In the genomic region with DNA sequence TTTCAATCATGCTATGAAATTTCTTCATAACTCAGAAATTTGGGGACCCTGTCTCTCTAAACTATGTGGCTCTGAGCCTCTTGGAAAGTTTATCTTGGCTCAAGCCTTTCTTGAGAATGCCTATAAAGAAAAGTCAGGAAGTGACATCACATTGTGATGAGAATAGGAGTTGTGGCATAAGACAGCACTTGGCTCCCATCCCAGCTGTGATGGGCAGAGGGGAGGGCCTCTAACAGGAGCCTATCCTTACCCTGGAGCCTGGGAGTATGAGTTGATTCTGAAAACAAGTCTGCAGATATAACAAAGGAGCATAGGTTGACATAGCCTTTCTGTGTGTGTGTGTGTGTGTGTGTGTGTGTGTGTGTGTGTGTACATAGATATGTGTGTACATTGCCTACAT, we compare ENCODE assay signal across 13 mouse cellular contexts.
A peak's percentile ranks its signal among the peaks of the same experiment; 100 is the strongest.
DNase-seq lines count a peak whose midpoint lies in the region; ATAC-seq and TF ChIP-seq lines count a peak whose summit lies in the region.
"Had no signal": no experiment of that assay in that cellular context is flagged by ENCODE, and none has a peak within 500 bp of the region (broad histone marks: within the 10 kb centered on the region; RNA-seq: fewer than 3 reads in every experiment).

No protein-coding gene starts in this region.

- H3K27me3 ChIP-seq in heart, postnatal 0 days (ENCODE audit: control insufficient read depth, insufficient read depth, low read length) = no peaks in the 10 kb centered on the region
- no peaks in the 10 kb centered on the region for H3K27me3 ChIP-seq in lung, embryonic 14.5 days (ENCODE audit: insufficient read depth, low read length)
- no peaks in the 10 kb centered on the region for H3K27me3 ChIP-seq in midbrain, postnatal 0 days (ENCODE audit: insufficient read depth, low read length)
- no peaks in the 10 kb centered on the region for H3K27me3 ChIP-seq in midbrain, embryonic 16.5 days (ENCODE audit: control insufficient read depth, insufficient read depth, low read depth, low read length)
- H3K27me3 ChIP-seq: Patski had no signal

- H3K4me2 ChIP-seq in heart, postnatal 0 days (ENCODE audit: low read depth, low read length) = no peak overlapping the region
- H3K4me2 ChIP-seq in lung, embryonic 14.5 days = no peak overlapping the region
- H3K4me2 ChIP-seq in midbrain, postnatal 0 days (ENCODE audit: low read depth, low read length, poor library complexity, severe bottlenecking) = no peak overlapping the region
- no peak overlapping the region for H3K4me2 ChIP-seq in midbrain, embryonic 16.5 days (ENCODE audit: low read length)
- H3K4me2 ChIP-seq: midbrain, embryonic 15.5 days had no signal

- H3K27ac ChIP-seq in heart, postnatal 0 days (ENCODE audit: low read depth) = 0 out of 2 replicates have a peak overlapping the region, but pooled peaks have one; percentile 38
- peak overlapping the region; percentile 96 for H3K27ac ChIP-seq in lung, embryonic 14.5 days (ENCODE audit: low read depth)
- no peak overlapping the region for H3K27ac ChIP-seq in midbrain, postnatal 0 days (ENCODE audit: low read depth, low read length)
- H3K27ac ChIP-seq in midbrain, embryonic 16.5 days (ENCODE audit: low read length) = no peak overlapping the region
- H3K27ac ChIP-seq: midbrain, embryonic 15.5 days had no signal

- peak; percentile 16 for DNase-seq in adrenal gland, postnatal 25 days
- DNase-seq in adrenal gland, adult 18-20 months (ENCODE audit: low spot score in 2 of 2) = no peak
- peak; percentile 54 for DNase-seq in 3T3-L1 (ENCODE audit: low read depth, low spot score)
- peak; percentile 56 for DNase-seq in heart, postnatal 0 days (ENCODE audit: low spot score)
- DNase-seq in lung, embryonic 14.5 days = peak; percentile 86
- no peak for DNase-seq in cerebellum, adult 18-20 months
- no peak for DNase-seq in midbrain, postnatal 0 days (ENCODE audit: low spot score)
- DNase-seq: B cell, adult 2 months; gastrocnemius, postnatal 10 days had no signal

- no peak overlapping the region for H3K4me3 ChIP-seq in heart, postnatal 0 days (ENCODE audit: low read depth, low read length)
- no peak overlapping the region for H3K4me3 ChIP-seq in lung, embryonic 14.5 days (ENCODE audit: low read depth, low read length)
- H3K4me3 ChIP-seq in midbrain, postnatal 0 days (ENCODE audit: low read depth, low read length) = no peak overlapping the region
- no peak overlapping the region for H3K4me3 ChIP-seq in midbrain, embryonic 16.5 days (ENCODE audit: low read depth, low read length)
- H3K4me3 ChIP-seq: midbrain, embryonic 15.5 days had no signal

- no peaks in the 10 kb centered on the region for H3K36me3 ChIP-seq in heart, postnatal 0 days (replicated peaks; ENCODE audit: control insufficient read depth, insufficient read depth, low read length)
- H3K36me3 ChIP-seq in lung, embryonic 14.5 days (ENCODE audit: insufficient read depth) = no peaks in the 10 kb centered on the region
- H3K36me3 ChIP-seq in midbrain, postnatal 0 days (ENCODE audit: insufficient read depth, low read length) = no peaks in the 10 kb centered on the region
- H3K36me3 ChIP-seq in midbrain, embryonic 16.5 days (ENCODE audit: control insufficient read depth, insufficient read depth, low read length) = no peaks in the 10 kb centered on the region
- H3K36me3 ChIP-seq: midbrain, embryonic 15.5 days had no signal

- no peak for ATAC-seq in heart, postnatal 0 days (ENCODE audit: insufficient read depth, low read depth)
- peak; percentile 6; the same call in 1 of the 2 replicates for ATAC-seq in lung, embryonic 14.5 days (ENCODE audit: insufficient read depth)
- no peak for ATAC-seq in midbrain, postnatal 0 days (ENCODE audit: low FRiP score)
- no peak for ATAC-seq in midbrain, embryonic 16.5 days
- ATAC-seq: hindbrain, embryonic 16.5 days; midbrain, embryonic 15.5 days; Patski had no signal

- TF ChIP-seq EP300 in heart, postnatal 0 days (IDR thresholded peaks at IDR 0.05; ENCODE audit: low read depth) = no peak

- TF ChIP-seq CTCF in heart, postnatal 0 days (IDR thresholded peaks at IDR 0.05; ENCODE audit: low read depth) = no peak
- no peak for TF ChIP-seq CTCF in lung, embryonic 14.5 days (IDR thresholded peaks at IDR 0.05; ENCODE audit: low read depth)
- TF ChIP-seq CTCF in midbrain, postnatal 0 days (IDR thresholded peaks at IDR 0.05) = no peak

- no peaks in the 10 kb centered on the region for H3K9me3 ChIP-seq in heart, postnatal 0 days (replicated peaks; ENCODE audit: control insufficient read depth, low read length)
- no peaks in the 10 kb centered on the region for H3K9me3 ChIP-seq in lung, embryonic 14.5 days (ENCODE audit: low read depth, low read length)
- H3K9me3 ChIP-seq in midbrain, postnatal 0 days (ENCODE audit: low read length) = no peaks in the 10 kb centered on the region
- H3K9me3 ChIP-seq in midbrain, embryonic 16.5 days (replicated peaks; ENCODE audit: control insufficient read depth, low read length, poor library complexity, severe bottlenecking) = no peaks in the 10 kb centered on the region
- H3K9me3 ChIP-seq: midbrain, embryonic 15.5 days had no signal

- H3K9ac ChIP-seq in heart, postnatal 0 days (replicated peaks; ENCODE audit: low read depth, low read length) = no peak overlapping the region
- H3K9ac ChIP-seq in lung, embryonic 14.5 days = no peak overlapping the region
- H3K9ac ChIP-seq in midbrain, postnatal 0 days (replicated peaks; ENCODE audit: low read length, poor library complexity, severe bottlenecking) = no peak overlapping the region
- H3K9ac ChIP-seq in midbrain, embryonic 16.5 days (ENCODE audit: low read depth, low read length) = no peak overlapping the region
- H3K9ac ChIP-seq: midbrain, embryonic 15.5 days had no signal

- H3K4me1 ChIP-seq in heart, postnatal 0 days (ENCODE audit: control insufficient read depth, insufficient read depth) = peaks cover 7% of the 10 kb centered on the region; the same call in 1 of the 2 replicates
- H3K4me1 ChIP-seq in lung, embryonic 14.5 days (ENCODE audit: insufficient read depth) = peaks cover 28% of the 10 kb centered on the region
- H3K4me1 ChIP-seq in midbrain, postnatal 0 days (ENCODE audit: insufficient read depth, low read length) = no peaks in the 10 kb centered on the region
- H3K4me1 ChIP-seq in midbrain, embryonic 16.5 days (ENCODE audit: control insufficient read depth, insufficient read depth, low read length) = peaks cover 9% of the 10 kb centered on the region

Comparison
In these comparisons a context has a peak if more than half of its experiments do, and no peak if none do; other contexts are left out.
1. DNase-seq: peak in adrenal gland, postnatal 25 days (single experiment), 3T3-L1 (single experiment), heart, postnatal 0 days (single experiment) and lung, embryonic 14.5 days (single experiment); none in adrenal gland, adult 18-20 months (0 of 2), cerebellum, adult 18-20 months (0 of 2) and midbrain, postnatal 0 days (single experiment).
2. H3K27ac ChIP-seq: peak in heart, postnatal 0 days (single experiment) and lung, embryonic 14.5 days (single experiment); none in midbrain, postnatal 0 days (single experiment) and midbrain, embryonic 16.5 days (single experiment).